25 mouse cellular contexts compared by ENCODE assay signal in genomic region chrX:127070179-127070578, GRCm38 (mm10). TPM values are rescaled to one million over a fixed set of nuclear protein-coding genes. Genes with fewer than 3 reads are reported as not detected.
DNase-seq lines count a peak whose midpoint lies in the region.
"Had no signal": no experiment of that assay in that cellular context is flagged by ENCODE, and none has a peak within 500 bp of the region (broad histone marks: within the 10 kb centered on the region; RNA-seq: fewer than 3 reads in every experiment).

No protein-coding gene starts in this region.

- peak; percentile 62 for DNase-seq in heart, adult 11 months
- DNase-seq in heart, adult 9 months (ENCODE audit: low spot score in 2 of 2) = no peak
- peak; percentile 2 for DNase-seq in left cerebral cortex, postnatal 4 days
- no peak for DNase-seq in left cerebral cortex, adult 9 months (ENCODE audit: low spot score in 2 of 2)
- DNase-seq in 3134 (ENCODE audit: extremely low read depth, insufficient read length, low spot score) = peak; percentile 15
- peak; percentile 41 for DNase-seq in Muller cell, postnatal 12 days (ENCODE audit: inconsistent ontology term)
- DNase-seq in spleen, postnatal 36 days (ENCODE audit: low spot score in 2 of 2) = no peak
- DNase-seq: adrenal gland, postnatal 14 days; cerebellum, adult 18-20 months; cerebellum, postnatal 25 days; gastrocnemius, adult 2 months; kidney, adult 9 months; kidney, postnatal 10 days; layer of hippocampus, adult 9-11 months; lung, postnatal 10 days; right cerebral cortex, adult 18-20 months; spleen, adult 18-20 months; thymus, adult 18-20 months; thymus, postnatal 25 days had no signal

- intact Hi-C loops in left cerebral cortex, postnatal 4 days (cut with DNase I) = no loop called here

RNA-seq across cellular contexts. Expression of gene Gm382, which starts 30.4 kb away (rescaled TPM):
- not detected for total RNA-seq in left cerebral cortex, postnatal 4 days (2021)
- total RNA-seq: adrenal gland, postnatal 14 days; CH12.LX; ES-E14; gastrocnemius, adult 2 months; gastrocnemius, postnatal 4 days; hematopoietic stem cell, adult 5-6 weeks; left cerebral cortex, postnatal 14 days; megakaryocyte-erythroid progenitor cell, adult 5-6 weeks had no signal

Comparison
In these comparisons a context has a peak if more than half of its experiments do, and no peak if none do; other contexts are left out.
1. DNase-seq: peak in heart, adult 11 months (single experiment), left cerebral cortex, postnatal 4 days (single experiment), 3134 (single experiment) and Muller cell, postnatal 12 days (single experiment); none in heart, adult 9 months (0 of 2), left cerebral cortex, adult 9 months (0 of 2) and spleen, postnatal 36 days (0 of 2).